Mouse (Mus musculus) kidney, postnatal 10 days (tissue): ENCODE measurements at regions not wholly inside any gene's neighbourhood (a gene's known extent, or its start where the extent isn't known, plus 50 kb on each side); places are given as distances from the start of the nearest gene placed in this dataset.

Experiments used
- DNase-seq: peaks from one replicate; pipeline ENCODE4 v3.0.0; 2021; ENCODE audit warnings: mixed read lengths

GRCm38 (mm10) chr9:79140970-79141369 lies 525.6 kb downstream of the Cd109 start:
- DNase-seq, result no peak

- DNase-seq, result no peak
Observed at GRCm38 (mm10) chr9:79146004-79146403, 530.7 kb downstream of the Cd109 start.

- no peak for DNase-seq
Observed at GRCm38 (mm10) chr9:79165596-79165995, 550.2 kb downstream of the Cd109 start.

GRCm38 (mm10) chr9:79173036-79173435 lies 545.6 kb downstream of the Col12a1 start:
- DNase-seq, result no peak

GRCm38 (mm10) chr9:79179954-79180353 lies 538.7 kb downstream of the Col12a1 start:
- DNase-seq, result no peak

- no peak for DNase-seq
Observed at GRCm38 (mm10) chr9:79195420-79195819, 523.2 kb downstream of the Col12a1 start.

GRCm38 (mm10) chr9:79201755-79202154 lies 516.9 kb downstream of the Col12a1 start:
- DNase-seq, result no peak

- no peak for DNase-seq
Observed at GRCm38 (mm10) chr9:79213364-79213763, 505.3 kb downstream of the Col12a1 start.

GRCm38 (mm10) chr9:79215986-79216385 lies 502.6 kb downstream of the Col12a1 start:
- DNase-seq, result no peak

GRCm38 (mm10) chr9:79216432-79216831 lies 502.2 kb downstream of the Col12a1 start:
- DNase-seq, result no peak

GRCm38 (mm10) chr9:79233081-79233480 lies 485.6 kb downstream of the Col12a1 start:
- no peak for DNase-seq

- DNase-seq, result no peak
Observed at GRCm38 (mm10) chr9:79233751-79234150, 484.9 kb downstream of the Col12a1 start.

- DNase-seq, result no peak
Observed at GRCm38 (mm10) chr9:79269646-79270213, 448.9 kb downstream of the Col12a1 start.

- DNase-seq, result no peak
Observed at GRCm38 (mm10) chr9:79270256-79270655, 448.4 kb downstream of the Col12a1 start.

GRCm38 (mm10) chr9:79287849-79288248 lies 430.8 kb downstream of the Col12a1 start:
- DNase-seq, result no peak

GRCm38 (mm10) chr9:79295306-79295705 lies 423.3 kb downstream of the Col12a1 start:
- DNase-seq, result no peak

GRCm38 (mm10) chr9:79301580-79301979 lies 417.1 kb downstream of the Col12a1 start:
- no peak for DNase-seq

- DNase-seq, result no peak
Observed at GRCm38 (mm10) chr9:79310591-79310990, 408.0 kb downstream of the Col12a1 start.

GRCm38 (mm10) chr9:79317411-79317810 lies 401.2 kb downstream of the Col12a1 start:
- no peak for DNase-seq

GRCm38 (mm10) chr9:79346371-79347096 lies 372.1 kb downstream of the Col12a1 start:
- DNase-seq, result no peak

- no peak for DNase-seq
Observed at GRCm38 (mm10) chr9:79392020-79392419, 326.6 kb downstream of the Col12a1 start.

- no peak for DNase-seq
Observed at GRCm38 (mm10) chr9:79414989-79415388, 303.6 kb downstream of the Col12a1 start.

GRCm38 (mm10) chr9:79430417-79430816 lies 288.2 kb downstream of the Col12a1 start:
- DNase-seq, result no peak

- DNase-seq, result no peak
Observed at GRCm38 (mm10) chr9:79437636-79438035, 281.0 kb downstream of the Col12a1 start.
